Mouse (Mus musculus) forebrain, embryonic 14.5 days (tissue): ENCODE data around the gene Olfr175-ps1. TPM values are rescaled to one million over a fixed set of nuclear protein-coding genes. Genes with fewer than 3 reads are reported as not detected.

Experiments used
- ATAC-seq: fragments of 200-750 bp; cut with Nextera tagmentation; 2 replicates; pipeline ENCODE4 v1.8.0; 2017; ENCODE audit warnings: mild to moderate bottlenecking, moderate library complexity
- DNase-seq: peaks from one replicate; pipeline ENCODE4 v3.0.0-alpha.2; 2015; ENCODE audit warnings: low spot score
- H3K27ac ChIP-seq: fragments of 300-500 bp; sonication (generic); 2 replicates; pipeline ENCODE4 v1.5.1; 2014; ENCODE audit warnings: low read depth, mild to moderate bottlenecking, control low read depth, low read length, moderate library complexity
- H3K27me3 ChIP-seq: fragments of 300-500 bp; sonication (generic); replicated peaks from 2 replicates; pipeline ENCODE4 v1.6.1; 2014; ENCODE audit warnings: low read length, control low read depth, mixed read lengths; ENCODE audit not compliant: control insufficient read depth, insufficient read depth
- H3K36me3 ChIP-seq: fragments of 300-500 bp; sonication (generic); 2 replicates; pipeline ENCODE4 v1.6.1; 2014; ENCODE audit warnings: low read length, control low read depth; ENCODE audit not compliant: control insufficient read depth, insufficient read depth
- H3K4me1 ChIP-seq: fragments of 300-500 bp; sonication (generic); 2 replicates; pipeline ENCODE4 v1.6.1; 2014; ENCODE audit warnings: antibody characterized with exemption, low read length, control low read depth; ENCODE audit not compliant: control insufficient read depth, insufficient read depth
- H3K4me2 ChIP-seq: fragments of 300-500 bp; sonication (generic); 2 replicates; pipeline ENCODE4 v1.6.1; 2014; ENCODE audit warnings: mild to moderate bottlenecking, control low read depth, low read length
- H3K4me3 ChIP-seq: fragments of 300-500 bp; sonication (generic); 2 replicates; pipeline ENCODE4 v1.5.1; 2014; ENCODE audit warnings: low read depth, low read length, control low read depth
- H3K9ac ChIP-seq: fragments of 300-500 bp; sonication (generic); 2 replicates; pipeline ENCODE4 v1.6.1; 2014; ENCODE audit warnings: mild to moderate bottlenecking, low read length, control low read depth, moderate library complexity
- H3K9me3 ChIP-seq: fragments of 300-500 bp; sonication (generic); replicated peaks from 2 replicates; pipeline ENCODE4 v1.6.1; 2016; ENCODE audit warnings: low read length, control low read depth, mixed read lengths; ENCODE audit not compliant: control insufficient read depth
- WGBS: fragments of 180-500 bp; shearing (Covaris S2); extraction: QIAGEN DNeasy Blood & Tissue Kit; methylation state at CpG from one replicate; pipeline ENCODE4 v1.1.7; 2014; 5-methylcytosine and 5-hydroxymethylcytosine counted together
- polyA plus RNA-seq: library from polyadenylated mRNA; unstranded; fragments of >200 nt; fragmentation: Nextera tagmentation; extraction: Ambion mirVana; gene quantifications from 2 replicates; pipeline ENCODE4 v1.2.1, GENCODE M21; 2014

Olfr175-ps1 gene
- polyA plus RNA-seq: not detected in 2 replicates

DNA sequence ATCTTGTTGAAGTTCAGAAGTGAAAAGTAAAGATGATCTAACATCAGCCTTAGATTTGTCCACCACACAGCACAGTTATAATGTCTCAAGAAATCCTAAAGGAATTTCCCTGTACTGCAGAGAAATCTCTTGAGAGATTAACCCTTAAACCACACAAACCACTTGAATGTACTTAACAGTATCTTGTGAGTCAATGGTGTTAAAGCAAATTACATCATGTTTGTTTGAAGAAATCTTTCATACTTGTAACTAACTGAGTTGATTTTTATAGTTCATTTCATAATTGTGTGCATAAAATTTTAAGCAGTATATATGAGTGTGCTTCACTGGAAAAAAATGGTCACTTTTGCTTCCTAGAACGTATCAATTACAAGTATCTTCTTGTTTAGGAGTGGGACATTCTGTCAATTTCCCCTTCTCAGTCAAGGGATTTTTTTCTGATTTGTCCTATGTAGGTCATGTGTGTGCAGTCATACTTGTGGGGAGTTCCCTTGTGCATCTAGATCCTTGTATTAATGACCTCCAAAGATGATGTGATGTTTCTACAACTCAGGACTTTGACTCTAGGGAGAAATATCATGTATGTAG, at the start of gene Olfr175-ps1:
Olfr175-ps1 (minus strand) TSS at position 51 of the 588 bp plus-strand sequence.
- no peak within 1 kb of the TSS for H3K4me3 ChIP-seq
- 89% methylated on average over 1 of the region's 1 CpGs for WGBS
- H3K9ac ChIP-seq: no peak within 1 kb of the TSS
- no peak within 1 kb of the TSS for H3K4me2 ChIP-seq
- H3K36me3 ChIP-seq: no peaks in the 10 kb centered on the region
- no peak within 1 kb of the TSS for H3K27ac ChIP-seq
- ATAC-seq (no peak), DNase-seq (no peak)
- H3K4me1 ChIP-seq: no peaks in the 10 kb centered on the region
- H3K9me3 ChIP-seq: no peaks in the 10 kb centered on the region
- no peaks in the 10 kb centered on the region for H3K27me3 ChIP-seq

GRCm38 (mm10) chr16:58874668-58875067, 48.1 kb upstream of the Olfr175-ps1 start, which contains the start of gene Olfr177:
Gene Olfr177, minus strand, starts transcription at chr16:58874768.
- Histone ChIP-seq H3K36me3 (no peaks in the 10 kb centered on the region), H3K27ac (no peak within 1 kb of the TSS), H3K4me2 (no peak within 1 kb of the TSS), H3K4me1 (no peaks in the 10 kb centered on the region), H3K4me3 (no peak within 1 kb of the TSS), H3K9me3 (no peaks in the 10 kb centered on the region), H3K27me3 (no peaks in the 10 kb centered on the region), H3K9ac (no peak within 1 kb of the TSS)
- ATAC-seq: no peak
- no peak for DNase-seq
- WGBS: 60% methylated on average over 1 of the region's 1 CpGs

DNA sequence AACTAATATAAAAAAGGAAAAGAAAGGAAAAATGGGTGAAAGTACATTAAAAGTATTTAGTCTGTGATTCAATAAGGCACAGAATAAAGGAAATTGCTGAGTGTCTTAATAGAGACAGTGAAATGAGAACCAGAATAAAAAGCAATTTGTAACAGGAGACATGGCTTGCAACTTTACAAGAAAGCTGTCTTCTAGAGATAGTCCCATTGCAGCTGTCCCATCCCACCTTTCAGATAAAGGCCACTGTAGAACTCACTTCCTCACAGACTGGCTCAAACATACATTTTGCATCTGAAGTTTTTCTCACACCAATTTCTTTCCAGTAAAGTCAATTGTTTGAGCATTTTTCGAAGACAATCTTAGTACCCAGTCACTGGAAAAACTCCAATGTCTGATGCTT, 34.9 kb upstream of the Olfr175-ps1 start:
- DNase-seq (no peak), ATAC-seq (no peak)
- Histone ChIP-seq H3K4me1 (no peaks in the 10 kb centered on the region), H3K9me3 (no peaks in the 10 kb centered on the region), H3K27ac (no peak overlapping the region), H3K36me3 (no peaks in the 10 kb centered on the region), H3K27me3 (no peaks in the 10 kb centered on the region), H3K4me2 (no peak overlapping the region), H3K9ac (no peak overlapping the region), H3K4me3 (no peak overlapping the region)
- WGBS: 81% methylated on average over 1 of the region's 1 CpGs

- Histone ChIP-seq H3K9me3 (no peaks in the 10 kb centered on the region), H3K9ac (no peak overlapping the region), H3K4me3 (no peak overlapping the region), H3K27ac (no peak overlapping the region), H3K36me3 (no peaks in the 10 kb centered on the region), H3K4me2 (no peak overlapping the region), H3K27me3 (no peaks in the 10 kb centered on the region), H3K4me1 (no peaks in the 10 kb centered on the region)
- WGBS: 93% methylated on average over 2 of the region's 2 CpGs
- DNase-seq (no peak), ATAC-seq (no peak)
Measured at GRCm38 (mm10) chr16:58860032-58860737, 33.6 kb upstream of the Olfr175-ps1 start.

DNA sequence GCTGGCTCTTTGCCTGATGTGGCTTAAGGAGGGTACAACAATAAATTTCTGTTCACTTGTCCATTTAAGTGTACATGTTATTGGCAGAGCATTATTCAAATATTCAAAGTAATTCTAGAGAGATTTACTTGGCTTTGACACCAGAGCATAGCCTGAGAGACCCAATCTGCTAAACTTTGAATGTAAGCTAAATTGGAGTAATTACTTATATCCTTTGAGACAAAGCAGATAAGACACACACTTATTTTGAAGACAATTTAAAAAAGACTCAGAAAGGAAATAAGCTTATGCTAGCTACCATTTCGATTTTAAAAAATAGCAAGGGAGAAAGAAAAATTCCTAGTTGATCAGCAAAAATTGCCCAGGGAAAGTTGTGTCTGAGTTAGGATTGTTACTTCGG, 26.4 kb downstream of the Olfr175-ps1 start, which contains the start of gene Olfr173:
Olfr173 (minus strand) TSS at position 101 of the 400 bp plus-strand sequence.
- ATAC-seq: no peak
- no peak within 1 kb of the TSS for H3K27ac ChIP-seq
- H3K27me3 ChIP-seq: no peaks in the 10 kb centered on the region
- no peak within 1 kb of the TSS for H3K4me2 ChIP-seq
- H3K4me1 ChIP-seq: no peaks in the 10 kb centered on the region
- no peaks in the 10 kb centered on the region for H3K9me3 ChIP-seq
- 79% methylated on average over 2 of the region's 2 CpGs for WGBS
- no peak for DNase-seq
- H3K36me3 ChIP-seq: no peaks in the 10 kb centered on the region
- no peak within 1 kb of the TSS for H3K9ac ChIP-seq
- no peak within 1 kb of the TSS for H3K4me3 ChIP-seq

Other genes with a start within 250 kb of the Olfr175-ps1 start
- gene Gm813, start 209.8 kb downstream of the Olfr175-ps1 start, polyA plus RNA-seq: not detected in 2 replicates
- not detected in 2 replicates for gene E330017A01Rik, start 188.0 kb downstream of the Olfr175-ps1 start, polyA plus RNA-seq
- gene Cpox, start 156.5 kb downstream of the Olfr175-ps1 start, polyA plus RNA-seq: 8.9 and 9.1 TPM in 2 replicates
- not detected in 2 replicates for gene Gpr15, start 107.7 kb downstream of the Olfr175-ps1 start, polyA plus RNA-seq
- 134 and 145 TPM in 2 replicates for gene Cldnd1, start 98.9 kb downstream of the Olfr175-ps1 start, polyA plus RNA-seq
- gene Olfr172, start 63.6 kb downstream of the Olfr175-ps1 start, polyA plus RNA-seq: not detected in 2 replicates
- not detected in 2 replicates for gene Olfr173, start 26.5 kb downstream of the Olfr175-ps1 start, polyA plus RNA-seq
- not detected in 2 replicates for gene Olfr177, start 48.0 kb upstream of the Olfr175-ps1 start, polyA plus RNA-seq
- not detected in 2 replicates for gene Olfr178, start 65.3 kb upstream of the Olfr175-ps1 start, polyA plus RNA-seq
- not detected in 2 replicates for gene Olfr181, start 102.0 kb upstream of the Olfr175-ps1 start, polyA plus RNA-seq
- not detected in 2 replicates for gene Olfr180, start 102.6 kb upstream of the Olfr175-ps1 start, polyA plus RNA-seq
- not detected in 2 replicates for gene Olfr183, start 168.6 kb upstream of the Olfr175-ps1 start, polyA plus RNA-seq
- gene Olfr186, start 203.5 kb upstream of the Olfr175-ps1 start, polyA plus RNA-seq: not detected in 2 replicates
- gene Olfr187, start 213.0 kb upstream of the Olfr175-ps1 start, polyA plus RNA-seq: not detected in 2 replicates